Mouse (Mus musculus): ENCODE data around the gene Lypd3. TPM values are rescaled to one million over a fixed set of nuclear protein-coding genes. Genes with fewer than 3 reads are reported as not detected.

Lypd3 gene
- polyA plus RNA-seq (2015; fragmentation: Nextera tagmentation; extraction: Ambion mirVana) = 22.6 and 42.2 TPM in 2 replicates

DNA sequence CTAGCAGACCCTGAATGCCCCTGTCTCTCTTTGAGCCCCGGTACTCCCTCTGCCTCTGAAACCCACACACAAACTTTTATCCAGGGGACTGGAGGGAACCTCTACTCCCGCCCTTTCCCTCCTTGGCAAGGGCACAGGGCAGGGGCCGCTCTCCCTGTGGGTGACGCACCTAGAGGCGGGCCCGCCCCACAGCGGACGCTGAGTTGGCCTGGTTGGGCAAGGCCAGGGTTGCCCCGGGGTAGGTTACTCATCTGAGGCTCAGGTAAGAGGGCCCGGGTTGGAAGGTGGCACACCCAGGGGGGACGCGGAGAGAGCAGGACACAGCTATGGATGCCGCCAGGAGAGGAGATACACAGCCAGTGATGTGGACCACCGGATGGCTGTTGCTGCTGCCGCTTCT lies at the start of gene Lypd3:
Gene Lypd3 (plus strand): TSS at position 287 of the 400 bp plus-strand sequence.
- ATAC-seq (ENCODE audit: insufficient read depth, low FRiP score, low read depth) = no peak
- WGBS = 28% methylated on average over 15 of the region's 15 CpGs
- Histone ChIP-seq H3K4me1 (0 out of 2 replicates have a peak, but pooled peaks cover 5% of the 10 kb centered on the region), H3K4me2 (peak within 1 kb of the TSS; percentile 90), H3K36me3 (no peaks in the 10 kb centered on the region), H3K27me3 (replicated peaks) (peaks cover 37% of the 10 kb centered on the region), H3K4me3 (replicated peaks) (peak within 1 kb of the TSS; percentile 39), H3K27ac (no peak within 1 kb of the TSS), H3K9me3 (no peaks in the 10 kb centered on the region), H3K9ac (no peak within 1 kb of the TSS)

GRCm38 (mm10) chr7:24586828-24587227 lies 49.5 kb upstream of the Lypd3 start:
- Histone ChIP-seq H3K9ac (no peak overlapping the region), H3K4me1 (0 out of 2 replicates have a peak, but pooled peaks cover 10% of the 10 kb centered on the region), H3K4me2 (peak overlapping the region; percentile 81), H3K27ac (peak overlapping the region; percentile 71), H3K4me3 (replicated peaks) (peak overlapping the region; percentile 56), H3K36me3 (no peaks in the 10 kb centered on the region), H3K27me3 (replicated peaks) (peaks cover 18% of the 10 kb centered on the region; the same call in 1 of the 2 replicates), H3K9me3 (no peaks in the 10 kb centered on the region)
- 7% methylated on average over 8 of the region's 8 CpGs for WGBS
- peak; percentile 75 for ATAC-seq (ENCODE audit: insufficient read depth, low FRiP score, low read depth)

DNA sequence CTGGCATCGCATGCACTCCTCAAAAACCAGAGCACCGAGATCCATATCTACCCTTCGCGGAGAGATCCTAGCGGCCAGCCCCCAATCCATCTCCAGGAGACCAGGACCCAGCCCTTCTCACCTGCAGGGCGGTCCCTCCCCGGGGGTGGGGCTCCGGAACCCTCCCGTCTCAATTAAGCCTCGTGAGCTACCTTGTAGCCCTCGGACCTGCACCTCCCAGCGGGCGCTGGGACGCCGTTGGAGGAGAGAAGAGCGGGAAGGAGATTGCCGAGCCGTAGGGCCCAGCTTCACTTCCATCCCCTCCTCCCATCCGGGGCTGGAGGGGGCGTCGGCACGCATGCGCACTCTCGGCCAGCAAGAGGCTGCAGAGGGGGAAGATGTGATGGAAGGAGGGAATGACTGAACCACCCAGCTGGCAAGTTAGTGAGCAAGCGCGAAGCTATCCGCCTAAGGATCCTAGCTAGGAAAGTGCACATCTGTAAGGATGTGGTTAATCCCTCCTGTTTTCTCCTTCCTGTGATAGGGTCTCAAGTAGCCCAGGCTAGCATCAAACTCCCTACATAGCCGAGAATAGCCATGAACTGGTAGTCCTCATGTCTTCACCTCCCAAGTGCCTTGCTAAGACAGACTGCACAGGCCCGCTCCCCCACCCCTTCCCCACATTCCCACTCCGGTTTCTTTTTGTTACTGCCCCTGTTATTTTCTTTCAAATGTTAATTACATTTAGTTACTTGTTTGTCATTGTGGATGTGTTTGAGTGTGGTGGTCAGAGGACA lies 48.8 kb upstream of the Lypd3 start, which contains the start of the genes Ethe1 and Zfp575:
Gene Ethe1 (plus strand): TSS at position 214 of the 776 bp plus-strand sequence.
Gene Zfp575 (minus strand): TSS at position 312 of the 776 bp plus-strand sequence.
- Histone ChIP-seq H3K9ac (peak within 1 kb of the TSS; percentile 52; the same call in 1 of the 2 replicates), H3K4me2 (peak within 1 kb of the TSS; percentile 81), H3K4me3 (replicated peaks) (peak within 1 kb of the TSS; percentile 56), H3K27me3 (replicated peaks) (peaks cover 18% of the 10 kb centered on the region; the same call in 1 of the 2 replicates), H3K36me3 (no peaks in the 10 kb centered on the region), H3K4me1 (0 out of 2 replicates have a peak, but pooled peaks cover 10% of the 10 kb centered on the region), H3K27ac (peak within 1 kb of the TSS; percentile 71), H3K9me3 (no peaks in the 10 kb centered on the region)
- WGBS = 7% methylated on average over 29 of the region's 30 CpGs
- ATAC-seq (ENCODE audit: insufficient read depth, low FRiP score, low read depth) = peak; percentile 30; the same call in 1 of the 2 replicates

GRCm38 (mm10) chr7:24588336-24588735 lies 48.0 kb upstream of the Lypd3 start:
- no peak overlapping the region for H3K27ac ChIP-seq
- no peak overlapping the region for H3K4me2 ChIP-seq
- WGBS = 75% methylated on average over 13 of the region's 13 CpGs
- H3K4me1 ChIP-seq = peaks cover 13% of the 10 kb centered on the region; the same call in 1 of the 2 replicates
- no peak for ATAC-seq (ENCODE audit: insufficient read depth, low FRiP score, low read depth)
- H3K9ac ChIP-seq = no peak overlapping the region
- H3K27me3 ChIP-seq (replicated peaks) = peaks cover 18% of the 10 kb centered on the region; the same call in 1 of the 2 replicates
- H3K4me3 ChIP-seq (replicated peaks) = no peak overlapping the region
- H3K9me3 ChIP-seq = no peaks in the 10 kb centered on the region
- H3K36me3 ChIP-seq = no peaks in the 10 kb centered on the region

DNA sequence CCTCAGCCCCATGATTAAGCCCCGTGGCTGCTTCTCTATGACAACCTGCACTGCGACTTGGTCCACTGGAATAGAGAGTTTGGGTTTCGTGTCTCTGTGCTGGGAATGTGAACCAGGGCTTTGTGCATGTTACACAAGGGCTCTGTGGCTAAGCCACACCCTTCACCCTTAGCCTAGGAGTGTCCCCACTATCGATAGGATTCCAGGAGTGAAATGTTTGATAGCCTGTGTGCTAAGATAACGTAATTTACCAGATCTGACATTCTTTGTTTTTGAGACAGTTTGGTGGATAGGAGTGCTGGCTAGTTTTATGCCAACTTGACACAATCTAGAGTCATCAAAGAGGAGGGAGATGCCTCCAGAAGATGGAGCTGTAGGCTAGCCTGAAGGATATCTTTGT lies 44.6 kb upstream of the Lypd3 start:
- Histone ChIP-seq H3K36me3 (no peaks in the 10 kb centered on the region), H3K9ac (no peak overlapping the region), H3K27me3 (replicated peaks) (no peaks in the 10 kb centered on the region), H3K27ac (no peak overlapping the region), H3K4me2 (no peak overlapping the region), H3K4me1 (peaks cover 29% of the 10 kb centered on the region), H3K4me3 (replicated peaks) (no peak overlapping the region), H3K9me3 (no peaks in the 10 kb centered on the region)
- no peak for ATAC-seq (ENCODE audit: insufficient read depth, low FRiP score, low read depth)
- 56% methylated on average over 5 of the region's 5 CpGs for WGBS

GRCm38 (mm10) chr7:24592163-24592562 lies 44.2 kb upstream of the Lypd3 start:
- no peak for ATAC-seq (ENCODE audit: insufficient read depth, low FRiP score, low read depth)
- Histone ChIP-seq H3K9me3 (no peaks in the 10 kb centered on the region), H3K27ac (no peak overlapping the region), H3K4me2 (no peak overlapping the region), H3K9ac (no peak overlapping the region), H3K36me3 (no peaks in the 10 kb centered on the region), H3K27me3 (replicated peaks) (no peaks in the 10 kb centered on the region), H3K4me3 (replicated peaks) (no peak overlapping the region), H3K4me1 (peaks cover 26% of the 10 kb centered on the region)
- WGBS = 49% methylated on average over 4 of the region's 4 CpGs

DNA sequence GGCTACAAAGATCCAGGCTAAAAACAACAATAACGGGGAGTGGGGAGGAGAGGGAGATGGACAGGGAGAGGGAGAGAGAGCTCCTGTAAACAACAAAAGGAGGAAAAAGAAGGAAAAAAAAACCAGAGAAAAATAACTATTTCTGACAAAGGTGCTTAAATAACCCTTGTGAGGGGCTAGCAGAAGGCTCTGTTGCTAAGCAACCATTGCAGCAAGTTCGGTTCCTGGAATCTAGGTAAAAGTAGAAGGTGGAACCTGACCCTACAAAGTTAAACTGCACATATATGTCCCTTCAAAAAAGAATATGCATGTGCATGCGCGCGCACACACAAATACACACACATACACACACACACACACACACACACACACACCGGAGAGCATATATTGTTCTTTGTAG lies 43.6 kb upstream of the Lypd3 start:
- Histone ChIP-seq H3K4me2 (peak overlapping the region; percentile 88; the same call in 1 of the 2 replicates), H3K27ac (no peak overlapping the region), H3K4me1 (peaks cover 20% of the 10 kb centered on the region), H3K27me3 (replicated peaks) (no peaks in the 10 kb centered on the region), H3K4me3 (replicated peaks) (no peak overlapping the region), H3K9ac (no peak overlapping the region), H3K36me3 (no peaks in the 10 kb centered on the region), H3K9me3 (no peaks in the 10 kb centered on the region)
- 76% methylated on average over 6 of the region's 6 CpGs for WGBS
- ATAC-seq (ENCODE audit: insufficient read depth, low FRiP score, low read depth) = no peak

DNA sequence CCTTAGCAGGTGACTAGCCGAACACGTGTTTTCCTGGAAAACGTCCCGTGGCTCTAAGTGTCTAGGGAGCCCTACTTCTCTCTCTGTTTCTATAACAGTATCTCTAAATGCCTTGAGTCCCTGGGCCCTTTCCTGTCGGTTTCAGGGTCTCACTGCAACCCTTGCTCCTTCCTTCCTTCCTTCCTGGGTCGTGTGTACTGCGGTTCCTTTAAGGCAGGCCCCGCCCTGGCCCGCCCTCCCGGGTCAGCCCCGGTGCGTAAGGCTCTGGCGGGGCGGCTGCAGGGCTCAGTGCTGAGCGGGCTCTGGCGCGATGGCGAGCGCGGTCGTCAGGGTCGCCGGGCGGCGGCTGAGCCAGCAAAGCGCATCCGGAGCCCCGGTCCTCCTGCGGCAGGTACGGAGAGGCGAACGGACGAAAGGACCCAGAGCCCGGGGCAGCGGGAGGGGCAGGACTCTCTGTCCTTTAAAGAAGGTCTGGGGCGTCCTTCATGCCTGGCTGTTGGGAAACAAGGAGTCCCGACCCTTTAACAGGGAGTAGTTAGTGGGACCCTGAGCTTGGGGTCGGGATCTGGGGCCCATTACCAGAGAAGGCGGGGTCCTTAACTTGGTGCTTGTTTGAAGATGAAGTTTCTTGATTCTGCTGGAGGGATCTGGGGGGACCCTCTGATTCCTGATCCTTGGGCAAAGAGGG lies 42.6 kb upstream of the Lypd3 start:
- Histone ChIP-seq H3K4me2 (peak overlapping the region; percentile 88), H3K36me3 (no peaks in the 10 kb centered on the region), H3K4me1 (peaks cover 19% of the 10 kb centered on the region), H3K27ac (peak overlapping the region; percentile 40; the same call in 1 of the 2 replicates), H3K4me3 (replicated peaks) (peak overlapping the region; percentile 72), H3K27me3 (replicated peaks) (no peaks in the 10 kb centered on the region), H3K9ac (peak overlapping the region; percentile 61), H3K9me3 (no peaks in the 10 kb centered on the region)
- WGBS = 2% methylated on average over 39 of the region's 39 CpGs
- peak; percentile 91 for ATAC-seq (ENCODE audit: insufficient read depth, low FRiP score, low read depth)

- H3K36me3 ChIP-seq = no peaks in the 10 kb centered on the region
- peak overlapping the region; percentile 72 for H3K4me3 ChIP-seq (replicated peaks)
- WGBS = 5% methylated on average over 13 of the region's 13 CpGs
- H3K9me3 ChIP-seq = no peaks in the 10 kb centered on the region
- 0 out of 2 replicates have a peak, but pooled peaks have one; percentile 6 for ATAC-seq (ENCODE audit: insufficient read depth, low FRiP score, low read depth)
- H3K27me3 ChIP-seq (replicated peaks) = no peaks in the 10 kb centered on the region
- peak overlapping the region; percentile 88 for H3K4me2 ChIP-seq
- peaks cover 19% of the 10 kb centered on the region for H3K4me1 ChIP-seq
- H3K27ac ChIP-seq = no peak overlapping the region
- H3K9ac ChIP-seq = peak overlapping the region; percentile 61
Observed at GRCm38 (mm10) chr7:24594309-24594803, 42.0 kb upstream of the Lypd3 start.

DNA sequence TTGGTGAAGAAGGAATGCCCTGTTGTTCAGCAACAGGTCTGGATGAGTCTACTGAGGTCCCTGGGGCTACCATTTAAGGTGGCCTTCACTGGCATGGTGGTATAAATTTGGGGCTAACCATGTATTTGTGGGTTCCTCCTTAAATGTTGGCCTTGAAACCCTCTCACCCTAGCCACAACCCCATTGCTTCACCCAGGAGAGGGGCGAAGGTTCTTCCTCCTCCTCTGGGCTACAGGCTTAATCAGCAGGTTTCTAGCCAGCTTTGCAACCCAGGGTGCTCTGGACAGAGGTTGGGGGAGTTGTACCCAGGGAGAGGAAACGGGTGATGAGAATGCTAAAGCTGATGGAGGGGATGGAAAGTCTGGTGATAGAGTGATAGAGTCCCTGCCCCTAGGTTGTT lies 40.9 kb upstream of the Lypd3 start:
- Histone ChIP-seq H3K9me3 (no peaks in the 10 kb centered on the region), H3K36me3 (no peaks in the 10 kb centered on the region), H3K27me3 (replicated peaks) (no peaks in the 10 kb centered on the region), H3K4me2 (peak overlapping the region; percentile 88), H3K4me3 (replicated peaks) (peak overlapping the region; percentile 72; the same call in 1 of the 2 replicates), H3K4me1 (peaks cover 19% of the 10 kb centered on the region), H3K9ac (no peak overlapping the region), H3K27ac (no peak overlapping the region)
- no peak for ATAC-seq (ENCODE audit: insufficient read depth, low FRiP score, low read depth)
- 69% methylated on average over 2 of the region's 2 CpGs for WGBS

DNA sequence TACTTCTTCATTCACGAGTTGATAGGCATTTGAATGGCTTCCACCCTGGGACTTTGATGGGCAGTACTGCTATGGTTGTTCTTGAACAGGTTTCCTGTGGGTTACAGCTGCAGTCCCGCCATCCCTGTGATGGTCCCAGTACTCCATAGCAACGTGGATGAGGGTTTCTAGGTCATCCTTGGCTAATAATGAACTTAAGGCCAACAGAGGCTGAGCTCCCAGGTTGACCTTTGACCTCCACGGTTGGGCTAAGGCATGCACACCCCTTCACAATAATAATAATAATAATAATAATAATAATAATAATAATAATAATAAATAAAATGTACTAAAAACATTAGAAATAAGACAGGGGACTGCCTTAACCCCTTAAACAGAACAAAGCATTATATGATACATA lies 38.2 kb upstream of the Lypd3 start:
- no peak overlapping the region for H3K4me2 ChIP-seq
- WGBS = 65% methylated on average over 4 of the region's 4 CpGs
- H3K9me3 ChIP-seq = no peaks in the 10 kb centered on the region
- no peak overlapping the region for H3K27ac ChIP-seq
- H3K4me1 ChIP-seq = peaks cover 20% of the 10 kb centered on the region
- no peak overlapping the region for H3K9ac ChIP-seq
- no peak overlapping the region for H3K4me3 ChIP-seq (replicated peaks)
- H3K36me3 ChIP-seq = no peaks in the 10 kb centered on the region
- no peak for ATAC-seq (ENCODE audit: insufficient read depth, low FRiP score, low read depth)
- H3K27me3 ChIP-seq (replicated peaks) = no peaks in the 10 kb centered on the region
